Mouse (Mus musculus): ENCODE results near the gene Zar1l. TPM values are rescaled to one million over a fixed set of nuclear protein-coding genes. Genes with fewer than 3 reads are reported as not detected.

Gene Zar1l
- polyA plus RNA-seq, 1 experiment: 0.12 TPM

DNA sequence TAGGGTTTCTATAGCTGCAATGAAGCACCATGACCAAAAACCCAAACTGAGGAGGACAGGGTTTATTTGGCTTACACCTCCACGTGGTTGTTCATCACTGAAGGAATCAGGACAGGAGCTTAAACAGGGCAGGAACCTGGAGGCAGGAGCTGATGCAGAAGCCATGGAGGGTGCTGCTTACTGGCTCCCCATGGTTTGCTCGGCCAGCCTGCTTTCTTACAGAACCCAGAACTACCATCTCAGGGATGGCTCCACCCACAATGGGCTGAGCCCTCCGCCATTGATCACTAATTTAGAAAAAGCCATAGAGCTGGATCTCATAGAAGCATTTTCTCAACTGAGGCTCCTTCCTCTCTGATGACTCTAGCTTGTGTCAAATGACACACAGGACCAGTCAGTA is 53.2 kb downstream of the Zar1l start:
- Histone ChIP-seq H3K27ac (ENCODE audit: control insufficient read depth, insufficient read depth, low read depth, low read length) (no peak overlapping the region), H3K36me3 (ENCODE audit: control insufficient read depth, insufficient read depth, low read length) (no peaks in the 10 kb centered on the region), H3K4me1 (ENCODE audit: control insufficient read depth, insufficient read depth, low read length) (peaks cover 2% of the 10 kb centered on the region; the same call in 1 of the 2 replicates), H3K27me3 (ENCODE audit: control insufficient read depth, insufficient read depth, low read length) (no peaks in the 10 kb centered on the region), H3K4me3 (ENCODE audit: control insufficient read depth, low read depth, low read length) (no peak overlapping the region)
- TF ChIP-seq CTCF (IDR thresholded peaks at IDR 0.05; ENCODE audit: control insufficient read depth, insufficient read depth, insufficient replicate concordance, low read depth, low read length) (no peak), POLR2A (IDR thresholded peaks at IDR 0.05; ENCODE audit: control insufficient read depth, low read depth, low read length) (no peak)

DNA sequence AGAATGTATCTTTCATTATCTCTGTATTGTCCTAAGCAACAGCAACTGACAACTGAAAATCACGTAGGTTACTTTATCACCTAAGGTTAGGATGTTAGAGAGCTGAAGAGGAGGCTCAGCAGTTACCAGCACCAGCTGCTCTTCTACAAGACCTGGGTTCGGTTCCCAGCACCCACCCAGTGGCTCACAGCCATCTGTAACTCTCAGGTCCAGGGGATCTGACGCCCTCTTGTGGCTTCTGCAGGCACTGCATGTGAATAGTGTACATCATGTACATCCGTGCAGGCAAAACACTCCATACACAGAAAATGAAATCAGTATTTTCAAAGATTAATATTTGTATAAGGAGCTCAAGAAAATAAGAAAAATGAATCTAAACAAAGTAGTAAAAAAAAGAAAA is 58.2 kb downstream of the Zar1l start:
- Histone ChIP-seq H3K4me3 (ENCODE audit: control insufficient read depth, low read depth, low read length) (no peak overlapping the region), H3K27me3 (ENCODE audit: control insufficient read depth, insufficient read depth, low read length) (no peaks in the 10 kb centered on the region), H3K36me3 (ENCODE audit: control insufficient read depth, insufficient read depth, low read length) (no peaks in the 10 kb centered on the region), H3K27ac (ENCODE audit: control insufficient read depth, insufficient read depth, low read depth, low read length) (no peak overlapping the region), H3K4me1 (ENCODE audit: control insufficient read depth, insufficient read depth, low read length) (no peaks in the 10 kb centered on the region)
- TF ChIP-seq POLR2A (IDR thresholded peaks at IDR 0.05; ENCODE audit: control insufficient read depth, low read depth, low read length) (no peak), CTCF (IDR thresholded peaks at IDR 0.05; ENCODE audit: control insufficient read depth, insufficient read depth, insufficient replicate concordance, low read depth, low read length) (peak; percentile 85; the same call in 1 of the 2 replicates)

DNA sequence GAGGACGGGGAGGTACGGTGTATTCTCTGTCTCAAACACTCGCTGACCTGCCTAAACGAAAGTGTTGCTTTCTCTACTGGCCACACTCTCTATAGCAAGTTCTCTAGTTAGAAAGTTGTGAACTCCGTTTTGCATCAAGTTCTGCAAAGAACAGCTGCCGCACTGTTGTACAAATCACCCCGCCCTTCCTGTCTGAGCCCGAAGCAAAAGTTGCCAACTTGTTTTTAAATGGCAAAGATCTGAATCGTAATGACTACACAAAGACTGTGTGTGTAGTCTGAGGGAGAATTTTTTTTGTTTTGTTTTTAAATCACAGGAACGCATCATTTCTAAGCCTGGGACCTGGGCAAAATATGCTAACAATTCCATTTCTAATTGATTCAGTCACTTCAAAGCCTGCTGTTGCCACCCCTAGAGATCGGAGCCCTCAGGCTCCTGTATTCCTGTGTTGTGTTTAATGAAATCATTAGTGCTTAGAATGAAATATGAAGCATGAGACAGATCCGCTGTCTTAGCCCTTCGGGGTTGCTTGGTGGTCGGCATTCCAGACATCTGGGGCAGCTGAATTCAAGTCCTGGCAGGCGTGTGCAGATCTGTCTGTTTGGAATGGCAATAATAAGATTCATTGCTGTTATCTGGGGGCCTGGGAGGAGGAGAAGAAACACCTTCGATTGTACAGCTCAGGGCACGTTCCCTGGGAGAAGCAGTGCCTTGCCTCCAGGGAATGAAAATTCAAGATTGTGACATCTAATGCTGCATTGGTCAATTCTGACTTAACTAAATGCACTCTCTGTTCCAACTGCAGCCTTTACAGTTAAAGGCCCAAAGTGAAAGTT is 59.8 kb downstream of the Zar1l start:
- TF ChIP-seq CTCF (IDR thresholded peaks at IDR 0.05; ENCODE audit: control insufficient read depth, insufficient read depth, insufficient replicate concordance, low read depth, low read length) (no peak), POLR2A (IDR thresholded peaks at IDR 0.05; ENCODE audit: control insufficient read depth, low read depth, low read length) (no peak)
- Histone ChIP-seq H3K36me3 (ENCODE audit: control insufficient read depth, insufficient read depth, low read length) (no peaks in the 10 kb centered on the region), H3K27ac (ENCODE audit: control insufficient read depth, insufficient read depth, low read depth, low read length) (peak overlapping the region; percentile 65), H3K27me3 (ENCODE audit: control insufficient read depth, insufficient read depth, low read length) (no peaks in the 10 kb centered on the region), H3K4me1 (ENCODE audit: control insufficient read depth, insufficient read depth, low read length) (no peaks in the 10 kb centered on the region), H3K4me3 (ENCODE audit: control insufficient read depth, low read depth, low read length) (peak overlapping the region; percentile 54)

DNA sequence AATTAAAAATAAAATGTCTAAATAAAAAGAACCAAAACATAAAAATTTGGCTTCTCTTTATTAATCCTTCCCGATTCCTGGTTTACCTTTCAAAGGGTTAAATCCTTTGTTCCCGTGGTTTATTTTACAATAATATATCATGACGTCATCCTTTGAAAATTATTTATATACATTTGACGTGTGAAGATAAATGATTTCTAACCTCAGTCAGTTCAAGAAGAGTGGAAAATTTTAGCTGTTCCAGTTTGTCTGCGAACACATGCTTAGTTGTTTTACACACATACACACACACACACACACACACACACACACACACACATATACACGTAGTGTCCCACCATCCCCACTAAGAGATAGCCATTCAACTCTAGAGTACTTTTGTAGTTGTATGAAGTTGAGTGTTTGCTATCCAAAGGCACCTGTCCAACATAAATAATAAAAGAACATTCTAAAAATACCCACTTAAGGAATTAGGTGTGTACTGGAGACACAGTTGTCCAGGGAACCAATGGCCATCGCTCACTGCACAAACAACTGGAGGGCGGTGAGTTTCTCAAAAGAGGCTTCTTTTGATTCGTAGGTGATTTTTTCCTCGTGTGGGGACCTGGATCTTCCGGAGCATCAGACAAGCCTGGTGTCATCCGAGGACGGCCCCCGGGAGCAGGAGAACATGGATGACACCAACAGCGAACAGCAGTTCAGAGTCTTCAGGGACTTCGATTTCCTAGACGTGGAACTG is 60.6 kb downstream of the Zar1l start:
- no peaks in the 10 kb centered on the region for H3K4me1 ChIP-seq (ENCODE audit: control insufficient read depth, insufficient read depth, low read length)
- TF ChIP-seq CTCF (IDR thresholded peaks at IDR 0.05; ENCODE audit: control insufficient read depth, insufficient read depth, insufficient replicate concordance, low read depth, low read length): no peak
- no peak for TF ChIP-seq POLR2A (IDR thresholded peaks at IDR 0.05; ENCODE audit: control insufficient read depth, low read depth, low read length)
- H3K27me3 ChIP-seq (ENCODE audit: control insufficient read depth, insufficient read depth, low read length): no peaks in the 10 kb centered on the region
- no peaks in the 10 kb centered on the region for H3K36me3 ChIP-seq (ENCODE audit: control insufficient read depth, insufficient read depth, low read length)
- peak overlapping the region; percentile 54 for H3K4me3 ChIP-seq (ENCODE audit: control insufficient read depth, low read depth, low read length)
- H3K27ac ChIP-seq (ENCODE audit: control insufficient read depth, insufficient read depth, low read depth, low read length): peak overlapping the region; percentile 65

Other genes starting within 250 kb of the Zar1l start
- 27.5 and 27.9 TPM in 2 replicates for gene Brca2, start 4.5 kb upstream of the Zar1l start, polyA plus RNA-seq (2012; rRNA removed)
- 9.6 and 12.8 TPM in 2 replicates for gene N4bp2l1, start 79.0 kb upstream of the Zar1l start, polyA plus RNA-seq (2012; rRNA removed)
- gene N4bp2l2, start 148.0 kb upstream of the Zar1l start, polyA plus RNA-seq (2012; rRNA removed): 18.9 and 20.0 TPM in 2 replicates
- 4.9 and 5.6 TPM in 2 replicates for gene Pds5b, start 155.6 kb upstream of the Zar1l start, polyA plus RNA-seq (2012; rRNA removed)

Data from testis, adult 2 months (tissue).